Mouse (Mus musculus) limb, embryonic 14.5 days (tissue): ENCODE measurements around the gene Mtch1. TPM values are rescaled to one million over a fixed set of nuclear protein-coding genes. Genes with fewer than 3 reads are reported as not detected.
A peak's percentile ranks its signal among the peaks of the same experiment; 100 is the strongest.

Experiments
- ATAC-seq: fragments of 200-750 bp; cut with Nextera tagmentation; 2 replicates; pipeline ENCODE4 v1.8.0; 2017; ENCODE audit warnings: low read depth, moderate number of reproducible peaks, moderate TSS enrichment; ENCODE audit not compliant: low FRiP score
- DNase-seq: peaks from one replicate; pipeline ENCODE4 v3.0.0-alpha.2; 2015; ENCODE audit warnings: low spot score
- H3K27ac ChIP-seq: fragments of 300-500 bp; sonication (generic); replicated peaks from 2 replicates; pipeline ENCODE4 v1.5.1; 2014; ENCODE audit warnings: low read depth, mild to moderate bottlenecking, low read length, moderate library complexity, mixed read lengths
- H3K27me3 ChIP-seq: fragments of 300-500 bp; sonication (generic); 2 replicates; pipeline ENCODE4 v1.6.1; 2014; ENCODE audit warnings: low read length, mixed read lengths; ENCODE audit not compliant: control insufficient read depth, insufficient read depth
- H3K36me3 ChIP-seq: fragments of 300-500 bp; sonication (generic); 2 replicates; pipeline ENCODE4 v1.6.1; 2014; ENCODE audit warnings: mild to moderate bottlenecking, low read length, moderate library complexity, mixed read lengths; ENCODE audit not compliant: control insufficient read depth, insufficient read depth
- H3K4me1 ChIP-seq: fragments of 300-500 bp; sonication (generic); 2 replicates; pipeline ENCODE4 v1.6.1; 2014; ENCODE audit warnings: antibody characterized with exemption, low read length, mixed read lengths; ENCODE audit not compliant: control insufficient read depth, insufficient read depth
- H3K4me2 ChIP-seq: fragments of 300-500 bp; sonication (generic); replicated peaks from 2 replicates; pipeline ENCODE4 v1.6.1; 2014; ENCODE audit warnings: low read depth, mild to moderate bottlenecking, low read length, moderate library complexity; ENCODE audit not compliant: severe bottlenecking
- H3K4me3 ChIP-seq: fragments of 300-500 bp; sonication (generic); replicated peaks from 2 replicates; pipeline ENCODE4 v1.5.1; 2014; ENCODE audit warnings: low read length
- H3K9ac ChIP-seq: fragments of 300-500 bp; sonication (generic); 2 replicates; pipeline ENCODE4 v1.6.1; 2014; ENCODE audit warnings: mild to moderate bottlenecking, low read depth, low read length, moderate library complexity; ENCODE audit not compliant: severe bottlenecking
- H3K9me3 ChIP-seq: fragments of 300-500 bp; sonication (generic); 2 replicates; pipeline ENCODE4 v1.6.1; 2016; ENCODE audit warnings: low read length; ENCODE audit not compliant: control insufficient read depth
- POLR2A ChIP-seq: fragments of 200-500 bp; IDR thresholded peaks from 2 replicates; pipeline ENCODE4 v1.8.0; 2012; ENCODE audit warnings: inconsistent platforms, mild to moderate bottlenecking, moderate library complexity, borderline replicate concordance; ENCODE audit not compliant: insufficient read depth, insufficient read length; ENCODE audit errors: extremely low read depth
- WGBS: fragments of 180-500 bp; shearing (Covaris S2); extraction: QIAGEN DNeasy Blood & Tissue Kit; methylation state at CpG from one replicate; pipeline ENCODE4 v1.1.7; 2014; 5-methylcytosine and 5-hydroxymethylcytosine counted together
- polyA plus RNA-seq, 2 experiments: library from polyadenylated mRNA; depleted of rRNA in 1 of 2; stranded (reverse) in 1 of 2; unstranded in 1 of 2; fragments of >200 nt; fragmentation: Nextera tagmentation in 1 of 2; extraction: Ambion mirVana in 1 of 2; gene quantifications; 2 replicates each; pipeline versions ENCODE4 v1.2.1 to v1.2.3; 2012 to 2014

Mtch1 gene
- polyA plus RNA-seq, 2 experiments: 420 to 469 TPM

GRCm38 (mm10) chr17:29304376-29305057 lies 43.2 kb downstream of the Mtch1 start:
- Histone ChIP-seq H3K27ac (peak overlapping the region; percentile 43; the same call in 1 of the 2 replicates), H3K9ac (0 out of 2 replicates have a peak overlapping the region, but pooled peaks have one; percentile 12), H3K9me3 (no peaks in the 10 kb centered on the region), H3K36me3 (peaks cover 13% of the 10 kb centered on the region), H3K4me2 (peak overlapping the region; percentile 10; the same call in 1 of the 2 replicates), H3K4me3 (no peak overlapping the region), H3K27me3 (no peaks in the 10 kb centered on the region), H3K4me1 (peaks cover 33% of the 10 kb centered on the region)
- ATAC-seq: peak; percentile 39; the same call in 1 of the 2 replicates
- 41% methylated on average over 13 of the region's 13 CpGs for WGBS
- DNase-seq: peak; percentile 43
- no peak for TF ChIP-seq POLR2A

GRCm38 (mm10) chr17:29303856-29304255 lies 43.9 kb downstream of the Mtch1 start:
- Histone ChIP-seq H3K4me2 (no peak overlapping the region), H3K4me1 (peaks cover 33% of the 10 kb centered on the region), H3K4me3 (no peak overlapping the region), H3K36me3 (peaks cover 13% of the 10 kb centered on the region), H3K27me3 (no peaks in the 10 kb centered on the region), H3K9ac (no peak overlapping the region), H3K9me3 (no peaks in the 10 kb centered on the region), H3K27ac (no peak overlapping the region)
- 67% methylated on average over 3 of the region's 3 CpGs for WGBS
- no peak for DNase-seq
- ATAC-seq: no peak
- TF ChIP-seq POLR2A: no peak

GRCm38 (mm10) chr17:29303087-29303486 lies 44.6 kb downstream of the Mtch1 start:
- no peaks in the 10 kb centered on the region for H3K27me3 ChIP-seq
- no peak overlapping the region for H3K4me3 ChIP-seq
- H3K4me2 ChIP-seq: no peak overlapping the region
- peak overlapping the region; percentile 16; the same call in 1 of the 2 replicates for H3K9ac ChIP-seq
- peaks cover 33% of the 10 kb centered on the region for H3K4me1 ChIP-seq
- no peak for TF ChIP-seq POLR2A
- H3K27ac ChIP-seq: peak overlapping the region; percentile 19; the same call in 1 of the 2 replicates
- WGBS: 44% methylated on average over 3 of the region's 3 CpGs
- no peak for DNase-seq
- H3K36me3 ChIP-seq: peaks cover 19% of the 10 kb centered on the region
- H3K9me3 ChIP-seq: no peaks in the 10 kb centered on the region
- no peak for ATAC-seq

- no peaks in the 10 kb centered on the region for H3K27me3 ChIP-seq
- H3K27ac ChIP-seq: no peak overlapping the region
- ATAC-seq (no peak), DNase-seq (no peak)
- WGBS: 71% methylated on average over 5 of the region's 5 CpGs
- H3K4me3 ChIP-seq: no peak overlapping the region
- peaks cover 23% of the 10 kb centered on the region for H3K36me3 ChIP-seq
- TF ChIP-seq POLR2A: no peak
- H3K4me1 ChIP-seq: peaks cover 40% of the 10 kb centered on the region
- no peaks in the 10 kb centered on the region for H3K9me3 ChIP-seq
- H3K4me2 ChIP-seq: no peak overlapping the region
- no peak overlapping the region for H3K9ac ChIP-seq
Observed at GRCm38 (mm10) chr17:29302149-29302548, 45.6 kb downstream of the Mtch1 start.

- Histone ChIP-seq H3K9ac (no peak overlapping the region), H3K4me3 (no peak overlapping the region), H3K9me3 (no peaks in the 10 kb centered on the region), H3K36me3 (peaks cover 23% of the 10 kb centered on the region), H3K4me1 (peaks cover 35% of the 10 kb centered on the region), H3K27me3 (no peaks in the 10 kb centered on the region), H3K4me2 (no peak overlapping the region), H3K27ac (no peak overlapping the region)
- TF ChIP-seq POLR2A: no peak
- DNase-seq (no peak), ATAC-seq (no peak)
- WGBS: 92% methylated on average over 6 of the region's 6 CpGs
Observed at GRCm38 (mm10) chr17:29301421-29301820, 46.3 kb downstream of the Mtch1 start.
